Mouse (Mus musculus) forebrain, embryonic 16.5 days (tissue): ENCODE measurements around the gene Lelp1. TPM values are rescaled to one million over a fixed set of nuclear protein-coding genes. Genes with fewer than 3 reads are reported as not detected.

Experiments used
- ATAC-seq: fragments of 200-750 bp; cut with Nextera tagmentation; 2 replicates; pipeline ENCODE4 v1.8.0; 2017; ENCODE audit warnings: mild to moderate bottlenecking, moderate library complexity
- H3K27ac ChIP-seq: fragments of 300-500 bp; sonication (generic); 2 replicates; pipeline ENCODE4 v1.5.1; 2014; ENCODE audit warnings: low read length, control low read depth
- H3K27me3 ChIP-seq: fragments of 300-500 bp; sonication (generic); replicated peaks from 2 replicates; pipeline ENCODE4 v1.6.1; 2014; ENCODE audit warnings: low read length; ENCODE audit not compliant: control insufficient read depth, insufficient read depth
- H3K36me3 ChIP-seq: fragments of 300-500 bp; sonication (generic); 2 replicates; pipeline ENCODE4 v1.6.1; 2014; ENCODE audit not compliant: control insufficient read depth, insufficient read depth
- H3K4me1 ChIP-seq: fragments of 300-500 bp; sonication (generic); replicated peaks from 2 replicates; pipeline ENCODE4 v1.6.1; 2014; ENCODE audit warnings: low read length; ENCODE audit not compliant: control insufficient read depth, insufficient read depth
- H3K4me2 ChIP-seq: fragments of 300-500 bp; sonication (generic); 2 replicates; pipeline ENCODE4 v1.6.1; 2014; ENCODE audit warnings: mild to moderate bottlenecking, low read length, control low read depth
- H3K4me3 ChIP-seq: fragments of 300-500 bp; sonication (generic); replicated peaks from 2 replicates; pipeline ENCODE4 v1.5.1; 2014; ENCODE audit warnings: mild to moderate bottlenecking, low read length, control low read depth
- H3K9ac ChIP-seq: fragments of 300-500 bp; sonication (generic); replicated peaks from 2 replicates; pipeline ENCODE4 v1.6.1; 2014; ENCODE audit warnings: low read depth, low read length, control low read depth
- H3K9me3 ChIP-seq: fragments of 300-500 bp; sonication (generic); 2 replicates; pipeline ENCODE4 v1.6.1; 2016; ENCODE audit warnings: low read length; ENCODE audit not compliant: control insufficient read depth
- WGBS: fragments of 180-500 bp; shearing (Covaris S2); extraction: QIAGEN DNeasy Blood & Tissue Kit; methylation state at CpG from one replicate; pipeline ENCODE4 v1.1.7; 2014; 5-methylcytosine and 5-hydroxymethylcytosine counted together
- polyA plus RNA-seq: library from polyadenylated mRNA; unstranded; fragments of >200 nt; fragmentation: Nextera tagmentation; extraction: Ambion mirVana; gene quantifications from 2 replicates; pipeline ENCODE4 v1.2.1, GENCODE M21; 2015

The Lelp1 gene
- polyA plus RNA-seq, 1 experiment from 2014 or later = not detected

DNA sequence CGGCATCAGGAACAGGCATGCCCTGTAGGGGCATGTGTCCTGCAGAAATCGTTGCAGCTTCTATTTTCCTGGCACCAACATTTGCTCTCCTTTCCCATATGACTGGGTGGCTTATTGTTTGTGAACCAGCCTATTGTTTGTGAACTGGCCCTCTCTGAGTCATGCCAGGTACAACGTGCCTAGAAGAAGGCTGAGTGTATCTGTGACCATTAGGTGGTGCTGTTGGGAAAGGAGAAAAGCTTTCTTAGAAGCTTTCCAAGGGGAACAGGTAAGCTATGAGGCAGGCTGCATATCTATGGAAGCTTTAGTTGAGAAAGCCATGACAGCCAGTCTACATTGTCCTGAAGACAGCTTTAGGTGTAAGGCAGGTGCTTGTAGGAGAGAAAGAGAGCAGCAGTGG lies 24.6 kb downstream of the Lelp1 start:
- Histone ChIP-seq H3K4me3 (no peak overlapping the region), H3K4me2 (no peak overlapping the region), H3K27me3 (no peaks in the 10 kb centered on the region), H3K9ac (no peak overlapping the region), H3K36me3 (no peaks in the 10 kb centered on the region), H3K27ac (no peak overlapping the region), H3K9me3 (no peaks in the 10 kb centered on the region), H3K4me1 (no peaks in the 10 kb centered on the region)
- ATAC-seq = peak; percentile 12; the same call in 1 of the 2 replicates
- 33% methylated on average over 3 of the region's 3 CpGs for WGBS

DNA sequence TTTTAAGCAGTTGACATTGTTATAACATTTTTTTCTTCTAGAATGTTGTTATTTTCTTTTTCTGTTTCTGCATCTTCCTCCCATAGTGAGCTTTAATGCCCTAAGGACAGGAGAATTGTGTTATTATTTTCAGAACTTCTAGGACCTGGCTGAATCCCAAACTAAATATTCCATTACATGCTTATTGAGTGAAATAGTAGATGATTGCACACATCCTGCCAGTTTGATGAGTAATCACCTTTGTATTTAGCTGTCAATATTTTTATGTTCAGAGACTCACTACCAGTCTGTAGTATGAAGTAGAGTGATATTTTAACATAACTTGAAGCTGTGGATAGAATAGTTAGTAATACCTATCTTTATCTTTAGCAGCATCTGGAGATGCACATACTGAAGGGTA lies 31.0 kb downstream of the Lelp1 start:
- no peak overlapping the region for H3K9ac ChIP-seq
- no peaks in the 10 kb centered on the region for H3K27me3 ChIP-seq
- no peak overlapping the region for H3K4me2 ChIP-seq
- H3K27ac ChIP-seq = no peak overlapping the region
- no peak overlapping the region for H3K4me3 ChIP-seq
- H3K36me3 ChIP-seq = no peaks in the 10 kb centered on the region
- no peaks in the 10 kb centered on the region for H3K9me3 ChIP-seq
- H3K4me1 ChIP-seq = no peaks in the 10 kb centered on the region
- ATAC-seq = no peak

- H3K4me1 ChIP-seq = no peaks in the 10 kb centered on the region
- H3K4me2 ChIP-seq = no peak overlapping the region
- H3K9ac ChIP-seq = no peak overlapping the region
- ATAC-seq = no peak
- H3K27me3 ChIP-seq = no peaks in the 10 kb centered on the region
- H3K36me3 ChIP-seq = no peaks in the 10 kb centered on the region
- H3K9me3 ChIP-seq = no peaks in the 10 kb centered on the region
- no peak overlapping the region for H3K4me3 ChIP-seq
- no peak overlapping the region for H3K27ac ChIP-seq
These were observed 31.8 kb downstream of the Lelp1 start for GRCm38 (mm10) chr3:92110790-92111189.

DNA sequence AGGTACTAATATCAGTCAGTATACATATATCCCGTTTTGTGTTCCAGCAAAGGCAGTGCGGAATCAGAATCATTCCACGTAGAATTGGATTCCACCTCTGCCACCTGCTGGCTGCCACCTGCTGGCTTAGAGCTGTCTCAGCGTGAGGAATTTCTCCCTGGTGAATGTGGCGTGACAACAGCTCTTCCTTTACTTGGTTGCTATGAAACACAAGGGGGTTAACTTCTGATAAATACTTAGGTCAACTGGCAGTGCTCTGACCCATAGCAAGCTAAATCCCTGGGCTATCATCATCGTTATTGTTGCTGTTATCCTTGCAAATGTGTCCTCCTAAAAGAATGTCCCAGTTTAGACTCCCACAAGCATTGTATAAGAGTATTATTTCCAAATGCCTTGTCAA lies 36.0 kb downstream of the Lelp1 start:
- no peaks in the 10 kb centered on the region for H3K4me1 ChIP-seq
- no peaks in the 10 kb centered on the region for H3K9me3 ChIP-seq
- H3K4me2 ChIP-seq = no peak overlapping the region
- WGBS = 3% methylated on average over 6 of the region's 6 CpGs
- H3K9ac ChIP-seq = no peak overlapping the region
- H3K36me3 ChIP-seq = no peaks in the 10 kb centered on the region
- ATAC-seq = 0 out of 2 replicates have a peak, but pooled peaks have one; percentile 55
- H3K4me3 ChIP-seq = no peak overlapping the region
- no peak overlapping the region for H3K27ac ChIP-seq
- H3K27me3 ChIP-seq = no peaks in the 10 kb centered on the region

Other genes with a start within 250 kb of the Lelp1 start
- not detected in 2 replicates for gene Pglyrp3, start 128.2 kb downstream of the Lelp1 start, polyA plus RNA-seq
- gene Lor, start 59.6 kb downstream of the Lelp1 start, polyA plus RNA-seq = 2.3 and 2.7 TPM in 2 replicates
- not detected in 2 replicates for gene Prr9, start 18.8 kb downstream of the Lelp1 start, polyA plus RNA-seq
- not detected in 2 replicates for gene Sprr2a1, start 73.1 kb upstream of the Lelp1 start, polyA plus RNA-seq
- gene Sprr2a2, start 73.2 kb upstream of the Lelp1 start, polyA plus RNA-seq = not detected in 2 replicates
- gene Sprr2a3, start 142.7 kb upstream of the Lelp1 start, polyA plus RNA-seq = not detected in 2 replicates
- gene Sprr2b, start 173.9 kb upstream of the Lelp1 start, polyA plus RNA-seq = not detected in 2 replicates
- gene Sprr2d, start 196.4 kb upstream of the Lelp1 start, polyA plus RNA-seq = not detected in 2 replicates
- not detected in 2 replicates for gene Sprr2e, start 209.4 kb upstream of the Lelp1 start, polyA plus RNA-seq
- not detected in 2 replicates for gene Sprr2f, start 222.4 kb upstream of the Lelp1 start, polyA plus RNA-seq
- gene Sprr2h, start 242.9 kb upstream of the Lelp1 start, polyA plus RNA-seq = not detected in 2 replicates